Mouse (Mus musculus): ENCODE measurements around the gene Psmd11.

DNA sequence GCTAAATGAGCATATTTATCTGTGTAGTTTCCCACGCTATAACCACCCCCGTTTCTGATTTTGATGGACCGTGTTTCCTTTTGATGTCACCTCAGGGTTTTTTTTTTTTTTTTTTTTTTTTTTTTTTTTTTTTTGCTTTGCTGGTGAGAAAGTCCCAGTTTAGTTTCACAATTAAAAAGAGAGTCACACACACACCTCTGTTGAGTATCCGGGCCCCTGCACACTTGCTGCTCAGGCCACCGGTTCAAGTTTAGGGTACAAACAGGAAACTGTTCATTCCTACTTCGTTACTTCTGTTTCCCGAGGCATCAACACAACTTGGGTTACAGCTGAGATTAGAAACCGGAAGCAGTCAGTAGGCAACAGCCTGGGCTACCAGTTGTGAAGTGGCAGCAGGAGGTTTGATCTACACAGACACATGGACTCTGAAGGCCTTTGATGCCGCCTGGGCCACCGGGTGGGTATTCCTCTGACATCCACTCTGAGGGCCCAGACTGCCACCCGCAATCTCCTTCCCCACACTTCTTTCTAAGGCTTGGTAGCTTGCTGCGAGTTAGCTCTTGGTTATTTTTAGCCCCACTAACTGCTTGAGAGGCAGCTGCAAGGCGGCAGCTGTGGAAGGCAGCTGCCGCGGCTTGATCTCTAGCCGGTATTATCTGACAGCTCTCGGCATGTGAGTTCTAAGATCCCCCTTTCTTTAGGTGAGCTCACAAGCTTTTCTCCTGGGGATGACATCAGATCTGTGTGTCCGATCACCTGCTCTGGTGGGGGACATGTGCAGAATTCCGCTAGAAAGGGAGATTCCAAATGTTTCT is 80.2 kb downstream of the Psmd11 start:
- TF ChIP-seq CTCF (IDR thresholded peaks at IDR 0.05; ENCODE audit: extremely low read depth, insufficient read length, insufficient replicate concordance, low read depth, low read length) (no peak), POLR2A (IDR thresholded peaks at IDR 0.05; ENCODE audit: low read depth, low read length) (no peak)
